Mouse (Mus musculus): Measurements from ENCODE around the gene Snapin.
A peak's percentile ranks its signal among the peaks of the same experiment; 100 is the strongest.

Gene Snapin

DNA sequence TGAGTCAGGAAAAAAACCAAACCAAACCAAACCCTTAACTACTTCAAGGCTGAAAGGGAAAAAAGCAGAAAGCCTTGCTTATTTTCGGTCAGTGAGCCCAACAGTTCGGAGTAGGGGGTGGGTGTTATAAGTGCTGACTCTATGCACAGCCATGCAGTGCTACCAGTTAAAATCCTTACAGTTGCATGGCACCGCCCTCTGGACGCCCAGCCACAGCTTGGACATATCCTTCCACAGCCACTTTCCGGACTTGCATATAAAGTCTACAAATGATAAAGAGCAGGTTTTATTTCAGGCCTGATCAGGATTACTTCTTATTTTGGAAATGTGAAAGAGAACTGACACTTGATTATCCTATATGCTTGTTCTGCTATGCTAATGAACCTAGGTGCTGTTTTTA lies 14.4 kb upstream of the Snapin start:
- DNase-seq (ENCODE audit: inconsistent ontology term), result no peak

DNA sequence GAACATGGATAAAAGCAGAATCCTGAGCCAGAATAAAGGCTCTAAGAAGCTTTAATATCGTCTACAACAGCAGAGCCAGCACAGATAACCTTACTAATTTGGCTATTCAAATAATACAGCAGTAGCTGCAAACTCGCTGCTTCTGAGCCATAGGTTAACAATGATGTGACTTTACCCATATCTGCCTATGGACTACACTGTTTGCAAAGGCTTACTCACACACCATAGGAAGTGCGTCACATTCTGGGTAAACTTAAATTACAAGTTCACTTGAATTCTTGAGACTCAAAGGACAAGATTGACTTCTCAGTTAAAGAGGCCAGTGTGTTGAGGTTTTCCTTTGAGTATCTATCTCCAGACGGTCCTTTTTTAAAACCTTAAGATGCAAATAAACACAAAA lies 12.6 kb upstream of the Snapin start:
- no peak for DNase-seq (ENCODE audit: inconsistent ontology term)

DNA sequence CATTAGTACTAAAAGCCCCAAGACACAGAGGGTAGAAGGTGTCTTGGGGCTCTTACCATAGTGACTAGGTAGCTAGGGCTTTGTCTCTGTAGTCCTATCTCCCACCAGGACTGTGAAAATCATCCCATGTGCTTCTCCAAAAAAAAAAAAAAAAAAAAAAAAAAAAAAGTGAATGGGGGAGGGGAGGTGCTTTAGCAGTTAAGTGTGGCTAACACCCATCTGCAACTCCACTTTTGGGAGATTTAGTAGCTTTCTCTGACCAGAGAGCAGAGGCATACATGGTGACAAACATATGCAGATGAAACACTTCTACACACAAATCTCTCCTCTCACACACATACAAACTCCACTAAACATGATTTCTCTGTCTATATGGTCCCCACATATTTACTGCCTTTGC lies 6.8 kb upstream of the Snapin start:
- DNase-seq (ENCODE audit: inconsistent ontology term), result no peak

DNA sequence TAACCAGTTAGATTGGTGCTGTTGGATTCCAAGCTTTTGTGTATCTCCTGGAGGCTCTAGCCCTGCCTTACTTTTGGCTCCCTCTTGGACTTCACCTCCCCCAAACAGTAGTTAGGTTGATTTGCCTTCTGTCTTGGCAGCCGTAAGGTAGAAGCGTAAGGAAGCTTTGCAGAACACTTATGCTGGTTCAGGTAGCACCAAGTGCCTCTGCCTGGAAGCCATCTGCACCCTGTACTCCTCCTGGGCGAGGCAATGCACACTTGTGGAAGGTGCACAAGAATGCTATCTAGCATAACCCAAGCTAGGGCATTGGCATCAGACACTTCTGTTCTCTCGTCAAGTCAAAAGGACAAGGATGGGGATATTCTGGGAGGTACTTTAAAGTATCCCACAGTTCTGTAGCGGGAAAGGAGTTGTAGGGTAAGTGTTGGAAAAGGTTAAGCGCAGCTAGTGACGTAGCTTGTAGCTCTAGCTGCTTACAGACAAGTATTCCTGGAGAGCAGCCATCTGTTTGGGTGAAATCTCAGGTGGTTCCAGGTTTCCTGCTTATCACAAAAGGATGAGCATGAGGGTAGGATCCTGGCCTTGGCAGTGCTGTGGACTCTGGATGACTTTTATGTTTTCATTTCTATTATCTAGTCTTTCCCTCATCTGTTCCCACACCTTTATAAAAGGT lies 5.2 kb upstream of the Snapin start:
- no peak for DNase-seq (ENCODE audit: inconsistent ontology term)

DNA sequence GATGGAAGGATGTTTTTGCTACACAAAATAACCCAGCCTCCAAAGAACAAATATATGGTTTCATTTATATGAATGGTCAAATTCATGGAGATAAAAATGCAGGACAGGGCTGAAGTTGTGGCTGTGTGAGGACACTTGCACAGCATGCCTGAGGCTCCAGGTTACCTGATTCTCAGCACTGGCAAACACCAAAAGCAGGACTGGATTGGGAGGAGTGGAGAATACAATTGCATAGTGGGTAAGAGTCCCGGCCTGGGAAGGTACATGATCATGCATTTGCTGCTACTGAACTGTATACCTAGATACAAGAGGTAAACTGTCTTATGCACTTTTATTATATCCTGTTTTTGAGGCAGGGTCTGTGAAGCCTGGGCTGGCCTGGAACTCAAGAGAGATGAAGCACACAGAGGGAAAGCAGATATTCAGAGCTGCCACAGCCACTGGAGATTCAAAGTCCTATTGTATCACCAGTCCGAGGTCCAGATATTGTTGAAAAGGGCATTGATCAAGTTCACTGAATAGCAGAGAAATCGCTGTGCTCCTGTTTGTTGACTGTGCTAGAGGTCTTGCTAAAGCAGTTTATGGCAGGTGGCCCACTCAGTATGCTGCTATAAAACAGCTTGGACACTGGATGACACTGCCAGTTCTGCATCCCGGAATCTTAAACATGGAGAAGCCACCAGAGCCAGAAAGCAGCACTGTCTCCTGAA lies 3.2 kb upstream of the Snapin start:
- no peak for DNase-seq (ENCODE audit: inconsistent ontology term)

DNA sequence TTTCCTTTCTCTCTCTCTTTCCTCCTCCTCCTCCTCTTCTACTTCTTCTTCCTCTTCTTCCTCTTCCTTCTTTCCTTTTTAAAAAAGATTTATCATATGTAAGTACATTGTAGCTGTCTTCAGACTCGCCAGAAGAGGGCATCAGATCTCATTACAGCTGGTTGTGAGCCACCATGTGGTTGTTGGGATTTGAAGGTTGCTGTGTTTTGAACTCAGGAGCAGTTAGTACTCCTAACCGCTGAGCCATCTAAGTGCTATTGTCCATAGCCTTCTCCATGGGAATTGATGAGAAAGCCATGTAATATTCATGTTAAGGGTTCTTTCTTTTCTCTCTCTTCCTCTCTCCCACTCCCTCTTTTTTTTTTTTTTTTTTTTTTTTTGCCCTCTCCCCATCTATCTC lies 517 bp upstream of the Snapin start:
- no peak for DNase-seq (ENCODE audit: inconsistent ontology term)

DNA sequence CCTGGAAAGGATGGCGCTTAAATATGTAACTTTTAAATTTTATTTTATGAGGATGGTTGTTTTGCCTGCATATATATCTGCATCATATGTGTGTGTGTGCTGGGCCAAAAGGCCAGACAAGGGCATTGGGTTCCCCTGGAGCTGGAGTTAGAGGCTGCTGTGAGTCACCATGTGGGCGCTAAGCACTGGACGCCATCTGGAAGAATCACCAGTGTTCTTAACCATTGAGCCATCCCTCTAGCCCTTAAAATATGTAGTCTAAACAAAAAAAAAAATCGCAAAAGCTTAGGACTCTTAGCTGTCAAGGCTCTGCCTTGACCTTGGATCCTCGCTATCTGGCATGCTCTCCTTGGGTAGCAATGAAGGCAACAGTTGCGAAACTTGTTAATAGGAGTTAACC lies 2.3 kb downstream of the Snapin start:
- DNase-seq (ENCODE audit: inconsistent ontology term), result no peak

DNA sequence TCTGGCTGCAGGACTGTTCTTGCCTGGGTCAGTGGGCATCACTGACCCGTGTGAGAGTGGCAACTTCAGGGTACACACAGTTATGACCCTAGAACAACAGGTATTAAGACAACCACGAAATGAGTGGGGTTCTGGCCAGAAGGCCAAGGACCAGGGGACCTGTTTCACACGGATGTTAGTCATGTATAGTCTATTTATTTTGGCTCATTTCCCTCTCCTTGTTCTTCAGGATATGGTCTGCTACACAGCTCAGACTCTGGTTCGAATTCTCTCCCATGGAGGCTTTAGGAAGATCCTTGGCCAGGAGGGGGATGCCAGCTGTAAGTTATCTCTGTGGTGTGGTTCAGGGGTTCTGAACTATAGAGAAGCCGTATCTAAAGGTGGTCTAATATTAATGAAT lies 3.8 kb downstream of the Snapin start:
- no peak for DNase-seq (ENCODE audit: inconsistent ontology term)

DNA sequence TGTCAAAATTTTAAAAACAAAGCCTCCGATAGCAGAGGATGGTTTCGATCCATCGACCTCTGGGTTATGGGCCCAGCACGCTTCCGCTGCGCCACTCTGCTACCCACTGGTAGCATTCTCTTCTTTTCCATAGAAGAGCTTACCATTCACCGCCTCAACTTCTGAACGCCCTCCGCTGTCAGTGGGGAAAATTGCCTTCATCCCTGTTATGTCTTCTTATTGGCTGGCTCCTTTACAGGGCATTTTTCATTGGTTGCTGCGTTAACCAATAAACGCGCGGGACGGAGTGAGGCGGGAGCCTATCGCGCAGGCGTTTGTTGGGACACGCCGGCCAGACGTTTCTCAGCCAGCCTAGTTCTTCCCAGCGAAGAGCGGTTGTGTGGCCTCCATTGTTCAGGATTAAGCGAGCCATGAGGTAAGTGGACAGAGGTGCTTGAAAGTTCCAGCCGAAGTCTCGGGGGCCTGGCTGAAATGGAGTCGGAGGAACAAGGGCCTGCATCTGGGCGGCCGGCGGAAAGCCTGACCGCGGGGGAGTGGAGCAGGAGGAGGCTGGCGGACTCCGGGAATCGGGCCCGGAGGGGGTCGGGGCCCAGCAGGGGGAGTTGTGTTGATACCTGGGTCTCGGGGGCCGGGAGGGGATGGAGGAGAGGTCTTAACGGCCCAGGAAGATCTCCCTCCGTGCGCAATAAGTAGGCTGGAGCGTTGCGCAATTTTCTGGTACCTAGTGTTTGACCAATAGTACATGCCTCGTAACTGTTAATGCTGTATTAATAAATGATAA lies 14.8 kb downstream of the Snapin start, which contains the start of gene Ilf2:
Gene Ilf2 (plus strand): TSS at position 296 of the 781 bp plus-strand sequence.
- peak; percentile 97 for DNase-seq (ENCODE audit: inconsistent ontology term)

DNA sequence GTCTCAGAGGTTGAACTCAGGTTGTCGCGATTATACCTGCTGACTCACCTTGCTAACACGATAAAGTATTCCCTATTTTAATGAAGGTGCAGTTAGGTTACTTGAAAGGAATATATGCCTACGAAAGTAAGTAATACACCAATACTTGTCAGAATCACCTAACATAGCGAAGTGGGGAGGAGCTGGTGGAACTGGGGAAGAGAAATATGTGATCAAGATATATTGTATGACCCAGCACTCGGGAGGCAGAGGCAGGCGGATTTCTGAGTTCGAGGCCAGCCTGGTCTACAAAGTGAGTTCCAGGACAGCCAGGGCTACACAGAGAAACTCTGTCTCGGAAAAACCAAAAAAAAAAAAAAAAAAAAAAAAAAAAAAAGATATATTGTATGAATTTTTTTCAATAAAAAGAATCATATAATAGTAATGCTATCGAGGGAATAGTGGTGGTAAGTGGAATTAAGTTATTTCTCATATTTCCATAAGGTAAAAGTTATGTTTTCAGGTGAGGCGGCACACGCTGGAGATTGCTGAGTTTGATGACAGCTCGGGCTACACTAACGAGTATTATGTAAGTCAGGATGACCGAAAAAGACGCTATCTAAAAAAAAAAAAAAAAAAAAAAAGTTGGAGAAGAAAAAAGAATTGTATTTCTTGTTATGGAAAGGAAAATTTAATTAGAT lies 15.5 kb downstream of the Snapin start:
- no peak for DNase-seq (ENCODE audit: inconsistent ontology term)

DNA sequence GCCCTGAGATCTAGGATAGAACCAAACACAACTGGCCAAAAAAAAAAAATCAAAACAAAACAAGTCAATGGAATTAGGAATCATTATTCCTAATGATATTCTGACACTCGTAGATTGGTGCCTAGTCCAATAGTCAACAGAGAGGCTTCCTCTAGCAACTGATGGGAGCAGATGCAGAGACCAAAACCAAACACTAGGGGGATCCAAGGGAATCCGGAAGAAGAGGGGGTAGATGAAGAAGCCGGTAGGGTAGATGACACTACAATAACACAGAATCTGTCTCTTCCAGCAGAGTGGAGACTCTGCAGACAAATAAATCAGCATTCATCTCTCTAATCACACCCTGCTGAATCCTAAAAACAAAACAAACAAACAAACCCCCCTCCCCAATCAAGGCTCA lies 18.6 kb downstream of the Snapin start:
- no peak for DNase-seq (ENCODE audit: inconsistent ontology term)

DNA sequence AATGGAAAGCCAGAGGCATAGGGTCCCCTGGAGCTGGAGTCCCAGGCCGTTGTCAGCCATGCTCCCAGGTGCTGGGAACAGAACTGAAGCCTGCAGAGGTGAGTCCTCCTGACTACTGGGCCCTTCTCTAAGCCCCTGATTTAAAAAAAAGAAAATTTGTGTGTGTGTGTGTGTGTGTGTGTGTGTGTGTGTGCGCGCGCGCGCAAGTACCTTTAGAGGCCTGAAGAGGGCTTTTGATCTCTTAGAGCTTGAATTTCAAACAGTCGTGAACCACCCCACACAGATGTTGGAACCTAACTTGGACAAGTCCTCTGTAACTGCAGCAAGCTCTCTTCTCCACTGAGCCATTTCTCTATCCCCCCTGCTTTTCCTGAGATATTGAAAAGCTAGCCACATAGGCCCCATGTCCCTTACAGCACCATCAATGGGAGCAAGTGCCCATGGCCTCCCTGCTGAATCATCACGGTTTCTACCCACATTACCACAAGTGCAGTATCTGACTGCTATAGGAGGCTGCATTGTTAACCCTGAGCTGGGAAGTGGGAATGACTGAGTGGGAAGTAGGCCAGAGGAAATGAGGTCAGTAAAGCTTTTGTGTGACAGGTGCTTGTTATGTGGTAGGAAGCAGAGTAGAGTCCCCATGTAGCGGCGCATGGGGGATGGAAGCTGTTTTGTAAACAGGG lies 23.1 kb downstream of the Snapin start:
- DNase-seq (ENCODE audit: inconsistent ontology term), result peak; percentile 14

DNA sequence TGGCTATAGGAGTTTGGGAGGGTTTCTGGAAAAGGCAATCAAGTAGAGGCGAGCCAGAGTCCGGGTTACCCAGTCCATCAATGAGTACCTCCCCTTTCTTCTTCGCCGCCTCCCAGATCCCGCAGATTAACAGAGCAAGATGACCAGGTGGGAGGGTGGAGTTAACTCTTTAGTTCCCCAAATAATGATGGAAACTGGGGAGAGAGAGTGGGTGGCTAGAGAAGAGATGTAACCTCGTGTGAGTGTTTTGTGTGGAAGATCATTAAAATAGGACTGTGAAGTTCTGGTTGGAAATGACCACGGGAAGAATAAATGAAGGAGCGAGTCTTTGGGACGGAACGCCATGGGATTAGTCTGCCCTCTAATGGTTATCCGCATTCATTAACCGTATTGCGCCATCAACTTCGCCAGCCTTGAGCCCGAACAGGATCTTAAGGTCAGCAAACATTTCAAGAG lies 24.5 kb downstream of the Snapin start:
- peak; percentile 64 for DNase-seq (ENCODE audit: inconsistent ontology term)

DNA sequence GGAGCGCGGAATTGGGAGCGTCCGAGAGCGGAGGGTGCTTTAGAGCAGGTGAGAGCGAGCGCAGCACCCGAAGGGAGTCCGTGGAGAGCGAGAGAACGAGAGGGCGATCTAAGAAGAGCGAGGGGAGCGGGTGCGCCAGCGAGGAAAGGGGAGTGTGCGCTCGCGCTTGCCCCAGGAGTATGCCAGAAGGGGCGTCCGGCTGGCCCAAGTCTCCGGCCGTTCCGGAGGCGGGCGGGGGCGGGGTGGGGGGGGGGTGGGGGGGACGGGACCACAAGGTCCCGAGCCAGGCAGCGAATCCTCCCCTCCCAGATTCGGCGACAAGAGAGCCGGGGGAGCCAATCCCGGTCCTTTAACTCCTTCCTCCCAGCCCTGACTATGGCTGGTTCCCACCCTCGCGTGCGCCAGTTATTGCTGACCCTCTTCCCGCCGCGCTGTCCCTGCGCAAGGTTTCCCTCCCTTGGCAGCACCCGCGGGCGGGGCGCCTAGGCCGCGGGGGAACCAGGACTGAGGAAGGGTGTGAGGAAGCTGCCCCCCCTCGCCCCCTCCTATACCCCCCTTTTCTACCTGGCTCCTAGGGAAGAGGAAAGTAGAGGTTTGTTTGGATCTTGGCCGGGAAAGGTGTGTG lies 25.0 kb downstream of the Snapin start, which contains the start of gene Npr1:
Gene Npr1 (minus strand): TSS at position 181 of the 625 bp plus-strand sequence.
- peak; percentile 29 for DNase-seq (ENCODE audit: inconsistent ontology term)

DNA sequence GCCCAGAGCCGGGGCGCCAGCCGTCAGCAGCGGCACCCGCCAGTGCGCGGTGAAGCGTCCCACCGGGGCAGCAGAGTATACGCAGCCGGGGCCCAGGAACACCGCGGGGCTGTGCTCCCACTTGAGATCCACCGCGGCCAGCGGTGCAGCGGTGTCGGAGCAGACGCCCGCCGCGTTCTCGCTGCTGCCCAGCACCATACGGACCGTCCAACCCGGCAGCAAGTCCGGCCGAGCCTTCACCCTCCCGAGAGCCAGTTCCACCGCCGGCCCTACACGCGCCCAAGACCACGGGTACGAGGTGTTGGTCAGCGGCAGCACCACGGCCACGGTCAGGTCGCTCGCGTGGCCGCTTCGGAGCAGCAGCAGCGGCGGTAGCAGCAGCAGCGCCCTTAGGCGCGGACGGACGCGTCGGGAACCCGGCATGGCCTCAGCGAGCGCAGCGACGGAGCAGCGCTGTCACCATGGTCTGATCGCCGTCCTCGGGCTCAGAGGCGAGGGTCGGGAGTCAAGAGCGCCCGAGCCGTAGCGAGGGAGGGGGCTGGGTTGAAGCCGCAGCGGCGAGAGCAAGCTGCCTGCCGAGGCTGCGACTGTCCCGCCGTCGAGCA lies 25.6 kb downstream of the Snapin start:
- DNase-seq (ENCODE audit: inconsistent ontology term), result peak; percentile 36

DNA sequence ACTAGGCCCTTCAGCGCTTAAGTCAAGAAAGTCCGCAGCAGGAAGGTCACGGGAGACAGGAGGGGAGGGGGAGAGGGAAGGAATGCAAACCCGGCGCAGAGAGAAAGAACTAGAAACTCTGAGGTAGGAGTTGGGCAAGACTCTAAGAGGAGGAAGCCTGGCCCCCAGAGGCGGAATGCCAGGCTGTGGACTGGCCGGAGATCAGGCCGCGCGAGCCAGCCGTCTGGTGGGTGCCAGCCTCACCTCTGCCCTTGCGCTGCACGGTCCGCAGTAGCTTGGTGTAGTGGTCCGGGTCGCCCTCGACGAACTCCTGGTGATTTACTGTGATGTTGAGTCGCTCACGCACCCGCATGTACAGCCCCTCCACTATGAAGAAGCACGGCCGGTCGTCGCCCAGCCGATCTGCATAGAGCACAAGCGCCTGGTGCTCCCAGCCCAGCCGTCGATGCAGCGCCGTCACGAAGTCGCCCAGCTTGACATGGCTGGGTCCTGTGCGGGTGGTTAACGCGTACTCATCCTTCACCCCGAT lies 26.2 kb downstream of the Snapin start:
- no peak for DNase-seq (ENCODE audit: inconsistent ontology term)

DNA sequence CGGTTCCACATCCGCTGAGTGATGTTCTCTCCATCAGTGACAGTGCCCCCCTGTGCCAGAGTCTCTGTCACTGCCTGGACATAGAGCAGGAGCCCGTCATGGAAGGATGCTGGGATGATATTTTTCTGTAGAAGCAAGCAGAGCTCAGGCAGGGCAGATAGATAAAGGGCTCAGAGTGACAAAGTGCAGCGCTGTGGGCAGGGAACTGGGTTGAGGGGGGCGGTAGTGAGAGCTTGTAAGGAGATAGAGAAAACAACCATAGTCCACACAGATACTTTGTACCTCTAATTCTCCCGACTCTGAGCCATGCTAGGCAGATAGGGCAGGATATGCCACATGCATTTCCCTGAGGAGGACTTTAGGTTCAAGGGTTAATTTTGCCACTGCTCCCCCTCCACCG lies 28.3 kb downstream of the Snapin start:
- no peak for DNase-seq (ENCODE audit: inconsistent ontology term)

DNA sequence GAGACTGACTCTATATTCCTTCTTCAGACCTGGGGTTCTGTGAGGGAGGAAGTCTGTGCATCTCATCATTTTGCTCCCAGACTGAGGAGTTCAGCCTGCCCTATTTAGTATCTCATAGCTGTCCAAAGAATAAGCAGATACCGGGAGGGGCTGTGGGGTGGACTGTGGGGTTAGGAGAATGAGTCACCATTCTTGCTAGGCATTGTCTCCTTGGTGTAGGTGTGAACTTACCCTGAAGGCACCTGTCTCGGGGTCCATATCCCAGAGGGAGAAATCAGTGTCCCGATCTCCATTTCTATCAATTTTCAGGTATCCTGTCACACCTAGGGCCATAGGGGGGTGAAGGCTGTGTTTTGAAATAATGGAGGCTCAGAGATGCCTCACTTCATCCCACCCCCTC lies 28.9 kb downstream of the Snapin start:
- no peak for DNase-seq (ENCODE audit: inconsistent ontology term)

DNA sequence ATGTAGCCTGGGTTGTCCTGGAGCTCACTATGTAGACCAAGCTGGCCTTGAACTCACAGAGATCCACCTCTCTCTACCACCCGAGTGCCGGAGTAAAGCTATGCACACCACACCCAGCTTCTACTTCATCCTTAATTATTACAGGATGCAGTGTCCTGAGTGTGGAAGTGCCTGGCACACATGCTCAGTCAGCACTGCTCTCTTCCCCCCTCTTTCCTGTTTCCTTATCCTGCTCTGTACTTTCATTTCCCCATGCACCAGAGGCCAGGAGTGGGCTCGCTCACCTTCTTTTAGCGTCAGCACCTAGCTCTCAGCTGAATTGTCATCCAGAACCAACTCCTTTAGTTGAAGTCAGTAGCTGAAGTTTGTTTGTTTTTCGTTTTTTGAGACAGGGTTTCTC lies 30.5 kb downstream of the Snapin start:
- no peak for DNase-seq (ENCODE audit: inconsistent ontology term)

DNA sequence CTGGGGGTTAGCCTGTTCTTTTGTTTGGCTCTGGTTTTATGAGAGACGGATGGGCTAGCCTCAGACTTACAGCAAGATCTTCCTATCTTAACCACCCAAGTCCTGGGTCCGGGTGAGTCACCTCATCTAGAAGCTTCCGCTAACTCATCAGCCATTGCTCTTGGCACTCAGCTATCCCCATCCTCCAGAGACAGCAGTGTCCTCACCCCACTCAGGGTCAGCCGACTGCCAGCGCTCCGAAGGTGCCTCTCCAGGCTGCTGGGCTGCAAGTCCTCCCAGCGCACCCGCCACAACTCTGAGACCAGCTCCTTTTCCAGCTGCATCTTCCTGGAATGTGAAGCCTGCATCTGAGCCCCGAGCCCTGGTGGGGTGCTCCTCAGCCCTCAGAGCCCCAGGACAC lies 31.1 kb downstream of the Snapin start:
- no peak for DNase-seq (ENCODE audit: inconsistent ontology term)
